Mouse (Mus musculus) thymus, adult 18-20 months (tissue): ENCODE data around the gene Cdkn1b.

ENCODE experiments used
- DNase-seq, 2 experiments: peaks; one replicate each; pipeline ENCODE4 v3.0.0; 2022; ENCODE audit warnings: mixed read lengths in 2 of 2

The Cdkn1b gene

GRCm38 (mm10) chr6:134930383-134930782 lies 10.2 kb downstream of the Cdkn1b start:
- DNase-seq = no peak

GRCm38 (mm10) chr6:134931146-134931545 lies 10.9 kb downstream of the Cdkn1b start:
- no peak for DNase-seq

- no peak for DNase-seq
Observed at GRCm38 (mm10) chr6:134932486-134933206, 12.4 kb downstream of the Cdkn1b start.

- DNase-seq = no peak
Observed at GRCm38 (mm10) chr6:134933207-134933558, 13.0 kb downstream of the Cdkn1b start.

GRCm38 (mm10) chr6:134934305-134934704 lies 14.1 kb downstream of the Cdkn1b start:
- DNase-seq = no peak

- no peak for DNase-seq
Observed at GRCm38 (mm10) chr6:134939781-134940180, 19.6 kb downstream of the Cdkn1b start.

GRCm38 (mm10) chr6:134943759-134944407 lies 23.7 kb downstream of the Cdkn1b start:
- no peak for DNase-seq

- DNase-seq = no peak
Observed at GRCm38 (mm10) chr6:134946054-134946453, 25.9 kb downstream of the Cdkn1b start.

GRCm38 (mm10) chr6:134946858-134947257 lies 26.7 kb downstream of the Cdkn1b start:
- DNase-seq = no peak

GRCm38 (mm10) chr6:134947311-134948087 lies 27.3 kb downstream of the Cdkn1b start:
- peak; percentile 43 to 52 for DNase-seq

- no peak for DNase-seq
Observed at GRCm38 (mm10) chr6:134948522-134949061, 28.4 kb downstream of the Cdkn1b start.

GRCm38 (mm10) chr6:134949241-134949640 lies 29.0 kb downstream of the Cdkn1b start:
- no peak for DNase-seq

GRCm38 (mm10) chr6:134951364-134951763 lies 31.2 kb downstream of the Cdkn1b start:
- DNase-seq = no peak

- no peak for DNase-seq
Observed at GRCm38 (mm10) chr6:134953976-134954375, 33.8 kb downstream of the Cdkn1b start.

GRCm38 (mm10) chr6:134956388-134956787 lies 36.2 kb downstream of the Cdkn1b start:
- no peak for DNase-seq

- no peak for DNase-seq
Observed at GRCm38 (mm10) chr6:134961286-134961685, 41.1 kb downstream of the Cdkn1b start.

- DNase-seq = no peak
Observed at GRCm38 (mm10) chr6:134961858-134962517, 41.8 kb downstream of the Cdkn1b start.

GRCm38 (mm10) chr6:134962518-134962893 lies 42.3 kb downstream of the Cdkn1b start:
- no peak for DNase-seq

GRCm38 (mm10) chr6:134963910-134964309 lies 43.7 kb downstream of the Cdkn1b start:
- DNase-seq = no peak

GRCm38 (mm10) chr6:134966681-134967080 lies 46.5 kb downstream of the Cdkn1b start:
- peak; percentile 30 to 39 for DNase-seq

GRCm38 (mm10) chr6:134968326-134968725 lies 48.1 kb downstream of the Cdkn1b start:
- no peak for DNase-seq

- DNase-seq = no peak
Observed at GRCm38 (mm10) chr6:134969498-134969897, 49.3 kb downstream of the Cdkn1b start.

- no peak for DNase-seq
Observed at GRCm38 (mm10) chr6:134972096-134972495, 51.9 kb downstream of the Cdkn1b start.
